Mouse (Mus musculus) forebrain, postnatal 0 days (tissue): Measurements from ENCODE around the gene Angpt4. TPM values are rescaled to one million over a fixed set of nuclear protein-coding genes. Genes with fewer than 3 reads are reported as not detected.

Experiments
- ATAC-seq: fragments of 200-750 bp; cut with Nextera tagmentation; 2 replicates; pipeline ENCODE4 v1.8.0; 2017; ENCODE audit warnings: mild to moderate bottlenecking, moderate library complexity
- DNase-seq: peaks from one replicate; pipeline ENCODE4 v3.0.0-alpha.2; 2015
- H3K27ac ChIP-seq: fragments of 300-500 bp; sonication (generic); 2 replicates; pipeline ENCODE4 v1.5.1; 2014; ENCODE audit warnings: low read depth, mild to moderate bottlenecking, antibody characterized with exemption, low read length, moderate library complexity, mixed read lengths
- H3K27me3 ChIP-seq: fragments of 300-500 bp; sonication (generic); 2 replicates; pipeline ENCODE4 v1.6.1; 2014; ENCODE audit warnings: mild to moderate bottlenecking, low read length, mixed read lengths; ENCODE audit not compliant: insufficient read depth
- H3K36me3 ChIP-seq: fragments of 300-500 bp; sonication (generic); 2 replicates; pipeline ENCODE4 v1.6.1; 2014; ENCODE audit warnings: mild to moderate bottlenecking, moderate library complexity; ENCODE audit not compliant: insufficient read depth
- H3K4me1 ChIP-seq: fragments of 300-500 bp; sonication (generic); 2 replicates; pipeline ENCODE4 v1.6.1; 2014; ENCODE audit warnings: antibody characterized with exemption; ENCODE audit not compliant: insufficient read depth
- H3K4me2 ChIP-seq: fragments of 300-500 bp; sonication (generic); 2 replicates; pipeline ENCODE4 v1.6.1; 2014; ENCODE audit warnings: low read depth, mild to moderate bottlenecking, moderate library complexity
- H3K4me3 ChIP-seq: fragments of 300-500 bp; sonication (generic); 2 replicates; pipeline ENCODE4 v1.5.1; 2014; ENCODE audit warnings: low read depth, low read length, mixed read lengths
- H3K9ac ChIP-seq: fragments of 300-500 bp; sonication (generic); 2 replicates; pipeline ENCODE4 v1.6.1; 2014; ENCODE audit warnings: mild to moderate bottlenecking
- H3K9me3 ChIP-seq: fragments of 300-500 bp; sonication (generic); 2 replicates; pipeline ENCODE4 v1.6.1; 2016; ENCODE audit warnings: low read length
- CTCF ChIP-seq: sonication (generic); IDR thresholded peaks from 2 replicates; pipeline ENCODE4 v1.5.1; 2016; ENCODE audit warnings: antibody characterized with exemption, control low read depth, low read depth
- WGBS: fragments of 180-500 bp; shearing (Covaris S2); extraction: QIAGEN DNeasy Blood & Tissue Kit; methylation state at CpG from one replicate; pipeline ENCODE4 v1.1.7; 2014; 5-methylcytosine and 5-hydroxymethylcytosine counted together
- polyA plus RNA-seq: library from polyadenylated mRNA; unstranded; fragments of >200 nt; fragmentation: Nextera tagmentation; extraction: Ambion mirVana; gene quantifications from 2 replicates; pipeline ENCODE4 v1.2.1, GENCODE M21; 2015
- total RNA-seq: library from RNA; depleted of rRNA; stranded (reverse); fragments of >200 nt; gene quantifications from 2 replicates; pipeline ENCODE4 v1.2.3, GENCODE M21; 2014

Angpt4 gene
- total and polyA plus RNA-seq, 2 experiments from 2014 or later: 0.06 to 0.43 TPM

- Histone ChIP-seq H3K36me3 (no peaks in the 10 kb centered on the region), H3K4me2 (no peak overlapping the region), H3K9me3 (no peaks in the 10 kb centered on the region), H3K9ac (no peak overlapping the region), H3K27me3 (no peaks in the 10 kb centered on the region), H3K27ac (no peak overlapping the region), H3K4me1 (no peaks in the 10 kb centered on the region), H3K4me3 (no peak overlapping the region)
- ATAC-seq (0 out of 2 replicates have a peak, but pooled peaks have one; percentile 18), DNase-seq (no peak)
- WGBS: 67% methylated on average over 4 of the region's 4 CpGs
- TF ChIP-seq CTCF: no peak
Measured at GRCm38 (mm10) chr2:151925715-151926114, 14.7 kb downstream of the Angpt4 start.

GRCm38 (mm10) chr2:151927103-151927502 lies 16.1 kb downstream of the Angpt4 start:
- H3K27me3 ChIP-seq: no peaks in the 10 kb centered on the region
- H3K4me3 ChIP-seq: no peak overlapping the region
- ATAC-seq: no peak
- H3K9ac ChIP-seq: no peak overlapping the region
- H3K9me3 ChIP-seq: no peaks in the 10 kb centered on the region
- H3K4me1 ChIP-seq: no peaks in the 10 kb centered on the region
- H3K27ac ChIP-seq: no peak overlapping the region
- 93% methylated on average over 11 of the region's 11 CpGs for WGBS
- H3K36me3 ChIP-seq: no peaks in the 10 kb centered on the region
- H3K4me2 ChIP-seq: no peak overlapping the region
- no peak for DNase-seq
- no peak for TF ChIP-seq CTCF

GRCm38 (mm10) chr2:151930389-151931074 lies 19.5 kb downstream of the Angpt4 start:
- no peak overlapping the region for H3K27ac ChIP-seq
- H3K4me3 ChIP-seq: no peak overlapping the region
- 37% methylated on average over 7 of the region's 7 CpGs for WGBS
- peak; percentile 67 for ATAC-seq
- no peak overlapping the region for H3K4me2 ChIP-seq
- H3K4me1 ChIP-seq: no peaks in the 10 kb centered on the region
- no peaks in the 10 kb centered on the region for H3K36me3 ChIP-seq
- DNase-seq: peak; percentile 75
- H3K27me3 ChIP-seq: no peaks in the 10 kb centered on the region
- H3K9me3 ChIP-seq: no peaks in the 10 kb centered on the region
- peak; percentile 86 for TF ChIP-seq CTCF
- no peak overlapping the region for H3K9ac ChIP-seq

- H3K27ac ChIP-seq: no peak overlapping the region
Measured at GRCm38 (mm10) chr2:151937893-151938292, 26.9 kb downstream of the Angpt4 start.

GRCm38 (mm10) chr2:151938780-151939200 lies 27.8 kb downstream of the Angpt4 start:
- no peak overlapping the region for H3K9ac ChIP-seq
- H3K4me2 ChIP-seq: no peak overlapping the region
- ATAC-seq (0 out of 2 replicates have a peak, but pooled peaks have one; percentile 29), DNase-seq (no peak)
- no peaks in the 10 kb centered on the region for H3K9me3 ChIP-seq
- no peaks in the 10 kb centered on the region for H3K4me1 ChIP-seq
- no peak overlapping the region for H3K27ac ChIP-seq
- WGBS: 41% methylated on average over 11 of the region's 11 CpGs
- no peak for TF ChIP-seq CTCF
- no peaks in the 10 kb centered on the region for H3K27me3 ChIP-seq
- H3K36me3 ChIP-seq: no peaks in the 10 kb centered on the region
- no peak overlapping the region for H3K4me3 ChIP-seq

More at GRCm38 (mm10) chr2:151937893-151938292, 26.9 kb downstream of the Angpt4 start:
- TF ChIP-seq CTCF: no peak
- ATAC-seq (no peak), DNase-seq (no peak)
- no peak overlapping the region for H3K4me3 ChIP-seq
- no peaks in the 10 kb centered on the region for H3K36me3 ChIP-seq
- 56% methylated on average over 3 of the region's 3 CpGs for WGBS
- H3K9ac ChIP-seq: no peak overlapping the region
- H3K4me2 ChIP-seq: no peak overlapping the region
- no peaks in the 10 kb centered on the region for H3K9me3 ChIP-seq
- H3K27me3 ChIP-seq: no peaks in the 10 kb centered on the region
- H3K4me1 ChIP-seq: no peaks in the 10 kb centered on the region

GRCm38 (mm10) chr2:151939651-151940420 lies 28.8 kb downstream of the Angpt4 start:
- no peak overlapping the region for H3K4me2 ChIP-seq
- no peaks in the 10 kb centered on the region for H3K9me3 ChIP-seq
- H3K4me3 ChIP-seq: no peak overlapping the region
- H3K36me3 ChIP-seq: no peaks in the 10 kb centered on the region
- H3K27me3 ChIP-seq: no peaks in the 10 kb centered on the region
- ATAC-seq (no peak), DNase-seq (no peak)
- TF ChIP-seq CTCF: no peak
- H3K9ac ChIP-seq: no peak overlapping the region
- H3K4me1 ChIP-seq: no peaks in the 10 kb centered on the region
- H3K27ac ChIP-seq: no peak overlapping the region
- WGBS: 83% methylated on average over 5 of the region's 5 CpGs

- Histone ChIP-seq H3K27ac (no peak overlapping the region), H3K4me3 (no peak overlapping the region), H3K4me2 (no peak overlapping the region), H3K9ac (no peak overlapping the region), H3K9me3 (no peaks in the 10 kb centered on the region), H3K27me3 (no peaks in the 10 kb centered on the region), H3K36me3 (no peaks in the 10 kb centered on the region), H3K4me1 (no peaks in the 10 kb centered on the region)
- no peak for DNase-seq
- peak; percentile 47; the same call in 1 of the 2 replicates for ATAC-seq
- TF ChIP-seq CTCF: peak; percentile 58
- 34% methylated on average over 2 of the region's 2 CpGs for WGBS
Measured at GRCm38 (mm10) chr2:151941269-151941668, 30.3 kb downstream of the Angpt4 start.
